Mouse (Mus musculus) layer of hippocampus, postnatal 25 days (tissue): ENCODE measurements around the gene Rps9. TPM values are rescaled to one million over a fixed set of nuclear protein-coding genes. Genes with fewer than 3 reads are reported as not detected.
"Not testable (repeated sequence)": the region's sequence is repeated elsewhere in the genome, so short reads cannot be mapped to it uniquely, and the experiment has no call there.

Experiments used
- DNase-seq, 2 experiments: peaks; one replicate each; pipeline ENCODE4 v3.0.0; 2022; ENCODE audit warnings: mixed read lengths in 2 of 2, low spot score in 1 of 2; ENCODE audit errors: extremely low spot score in 1 of 2
- total RNA-seq, 2 experiments: library from RNA; stranded (reverse); gene quantifications; 2 replicates each; pipeline ENCODE4 v1.2.3; 2021

Gene Rps9
- total RNA-seq, 2 experiments from 2014 or later = 367 to 434 TPM

GRCm38 (mm10) chr7:3694076-3694948 is 9.5 kb upstream of the Rps9 start:
- peak; percentile 12 to 40 for DNase-seq

GRCm38 (mm10) chr7:3694949-3695305 is 8.9 kb upstream of the Rps9 start:
- DNase-seq = not testable (repeated sequence)

- DNase-seq = no peak
Measured at GRCm38 (mm10) chr7:3698471-3698870, 5.3 kb upstream of the Rps9 start.

DNA sequence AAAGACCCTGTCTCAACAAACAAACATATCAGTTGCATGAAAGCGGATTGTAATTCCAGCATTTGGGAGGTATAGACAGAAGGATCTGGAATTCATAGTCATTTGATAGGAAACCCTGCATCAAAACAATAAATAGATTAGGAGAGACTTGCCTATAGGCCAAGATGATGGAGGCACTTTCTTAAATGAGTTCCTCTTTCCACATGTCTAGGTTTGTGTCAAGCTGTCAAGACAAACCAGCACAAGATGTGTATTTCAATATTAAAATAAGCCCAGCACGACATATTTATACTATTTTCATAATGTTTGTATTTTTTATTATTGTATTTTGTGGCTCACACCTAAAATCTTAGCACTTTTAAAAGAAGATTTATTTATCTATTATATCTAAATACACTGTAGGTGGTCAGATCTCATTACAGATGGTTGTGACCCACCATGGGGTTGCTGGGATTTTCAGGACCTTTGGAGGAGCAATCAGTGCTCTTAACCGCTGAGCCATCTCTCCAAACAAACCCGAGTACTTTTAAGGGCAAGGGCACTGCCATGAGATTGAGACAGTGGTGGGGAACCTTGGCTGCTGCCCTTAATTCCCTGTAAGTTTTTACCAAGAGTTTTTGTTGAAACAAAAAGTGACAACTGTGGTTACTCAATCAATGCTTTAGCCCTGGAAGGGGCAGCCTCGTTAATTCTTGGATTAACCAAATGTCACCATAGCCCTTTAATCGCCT is 480 bp upstream of the Rps9 start:
- no peak for DNase-seq

DNA sequence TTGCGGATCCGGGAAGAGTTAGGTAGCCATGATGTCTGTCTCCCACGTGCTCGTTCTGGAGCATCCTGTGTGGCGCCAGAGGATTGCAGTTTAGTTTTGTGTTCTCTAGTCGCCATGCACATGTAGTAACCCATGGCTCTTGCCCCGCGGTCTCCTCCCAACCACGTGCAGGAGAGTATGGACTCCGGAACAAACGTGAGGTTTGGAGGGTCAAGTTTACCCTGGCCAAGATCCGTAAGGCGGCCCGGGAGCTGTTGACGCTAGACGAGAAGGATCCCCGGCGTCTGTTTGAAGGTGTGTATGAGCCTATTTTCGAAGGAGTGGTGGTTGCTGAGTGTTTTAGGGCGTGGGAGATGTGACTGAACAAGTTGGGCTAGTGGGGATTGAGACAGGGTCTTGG is 682 bp downstream of the Rps9 start:
- no peak for DNase-seq

- DNase-seq = not testable (repeated sequence)
Measured at GRCm38 (mm10) chr7:3705461-3705860, 1.7 kb downstream of the Rps9 start.

DNA sequence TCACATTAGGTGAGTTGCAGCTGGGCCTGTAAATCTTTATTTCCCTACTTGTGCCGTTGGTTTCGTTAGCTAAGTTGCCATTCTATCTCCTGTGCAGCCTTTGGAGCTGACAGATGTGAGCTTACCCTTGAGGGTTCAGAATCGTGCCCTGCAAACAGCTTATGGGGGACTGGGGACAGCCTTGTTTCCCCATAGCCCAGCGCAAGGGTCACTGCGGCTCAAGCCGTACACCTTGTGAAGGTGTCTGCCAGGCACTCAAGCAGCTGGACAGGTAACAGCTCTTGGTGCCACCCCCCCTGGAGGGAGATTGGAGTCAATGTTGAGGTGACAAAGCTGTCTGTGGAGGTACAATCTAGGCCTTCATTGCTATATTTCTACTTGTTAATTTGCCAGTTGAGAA is 2.1 kb downstream of the Rps9 start:
- DNase-seq = no peak

- no peak for DNase-seq
Measured at GRCm38 (mm10) chr7:3706343-3706934, 2.6 kb downstream of the Rps9 start.

GRCm38 (mm10) chr7:3707027-3707426 is 3.2 kb downstream of the Rps9 start:
- DNase-seq = no peak

DNA sequence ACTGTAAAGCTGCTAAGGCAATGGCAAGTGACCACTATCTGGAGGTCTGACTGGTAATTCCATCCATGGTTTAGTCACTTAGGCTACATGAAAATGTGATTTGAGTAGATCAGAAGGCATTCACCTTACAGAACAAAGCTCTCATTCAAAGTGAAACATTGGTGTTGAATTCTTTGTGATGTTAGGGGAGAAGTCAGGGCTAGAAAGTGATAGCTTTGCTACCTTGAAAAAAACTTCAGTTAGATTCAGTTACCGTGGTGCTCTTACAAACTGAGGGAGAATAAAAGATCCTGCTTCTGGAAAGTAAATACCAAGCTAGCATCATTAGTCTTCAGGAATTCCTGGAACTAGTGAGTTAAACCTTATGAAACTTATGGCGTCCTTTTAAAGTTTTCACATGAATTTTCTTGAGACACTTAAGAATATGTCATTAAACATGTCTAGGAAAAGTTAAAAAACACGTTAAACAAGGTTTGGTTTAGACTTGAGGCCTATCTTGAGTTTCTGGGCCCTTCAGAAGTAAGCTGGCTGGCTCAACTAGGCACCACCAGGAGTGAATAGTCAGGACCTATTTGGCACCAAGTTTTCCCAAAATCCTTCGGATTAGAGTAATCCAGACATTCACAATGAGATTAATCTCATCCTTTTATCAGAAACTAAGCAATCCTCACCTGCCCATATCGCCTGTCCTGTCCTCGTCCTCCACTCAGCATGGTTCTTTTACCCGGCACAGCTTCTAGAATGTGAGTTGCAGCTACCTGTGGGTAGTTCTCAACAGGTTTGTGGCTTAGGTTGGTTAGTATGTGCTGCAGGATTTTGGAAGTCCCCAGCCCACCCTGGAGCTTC is 4.0 kb downstream of the Rps9 start:
- no peak for DNase-seq

DNA sequence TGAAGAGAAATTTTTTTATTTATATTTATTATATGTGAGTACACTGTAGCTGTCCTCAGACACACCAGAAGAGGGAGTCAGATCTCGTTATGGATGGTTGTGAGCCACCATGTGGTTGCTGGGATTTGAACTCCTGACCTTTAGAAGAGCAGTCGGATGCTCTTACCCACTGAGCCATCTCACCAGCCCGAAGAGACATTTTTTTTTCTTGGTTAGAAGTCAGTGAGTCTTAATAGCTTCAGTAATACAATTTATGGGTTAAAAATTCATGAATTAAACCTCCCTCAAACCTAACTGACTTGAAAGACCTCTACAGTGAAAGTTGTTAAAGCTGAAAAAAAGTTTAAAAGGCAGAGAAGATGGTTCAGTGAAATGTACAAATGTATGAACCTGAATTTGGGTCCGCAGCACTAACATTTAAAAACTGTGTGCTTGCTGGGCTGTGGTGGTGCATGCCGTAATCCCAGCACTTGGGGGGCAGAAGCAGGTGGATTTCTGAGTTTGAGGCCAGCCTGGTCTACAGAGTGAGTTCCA is 4.7 kb downstream of the Rps9 start:
- DNase-seq = not testable (repeated sequence)

DNA sequence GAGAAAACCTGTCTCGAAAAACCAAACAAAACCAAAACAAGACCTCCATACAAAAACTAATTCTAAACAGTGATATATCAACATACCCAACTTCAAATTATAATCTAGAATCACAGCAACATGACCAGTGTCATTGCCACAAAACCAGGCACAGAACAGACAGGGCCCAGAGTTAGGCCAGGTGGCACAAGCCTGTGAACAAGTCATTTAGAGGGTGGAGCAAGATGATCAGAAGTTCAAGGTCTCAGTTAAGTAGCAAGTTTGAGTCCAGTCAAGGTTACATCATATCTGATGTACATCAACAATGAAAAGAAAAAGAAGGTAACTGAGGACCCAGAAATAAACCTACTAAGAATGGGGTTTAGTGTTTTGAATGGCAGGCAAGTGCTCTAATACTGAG is 5.2 kb downstream of the Rps9 start:
- DNase-seq = no peak

DNA sequence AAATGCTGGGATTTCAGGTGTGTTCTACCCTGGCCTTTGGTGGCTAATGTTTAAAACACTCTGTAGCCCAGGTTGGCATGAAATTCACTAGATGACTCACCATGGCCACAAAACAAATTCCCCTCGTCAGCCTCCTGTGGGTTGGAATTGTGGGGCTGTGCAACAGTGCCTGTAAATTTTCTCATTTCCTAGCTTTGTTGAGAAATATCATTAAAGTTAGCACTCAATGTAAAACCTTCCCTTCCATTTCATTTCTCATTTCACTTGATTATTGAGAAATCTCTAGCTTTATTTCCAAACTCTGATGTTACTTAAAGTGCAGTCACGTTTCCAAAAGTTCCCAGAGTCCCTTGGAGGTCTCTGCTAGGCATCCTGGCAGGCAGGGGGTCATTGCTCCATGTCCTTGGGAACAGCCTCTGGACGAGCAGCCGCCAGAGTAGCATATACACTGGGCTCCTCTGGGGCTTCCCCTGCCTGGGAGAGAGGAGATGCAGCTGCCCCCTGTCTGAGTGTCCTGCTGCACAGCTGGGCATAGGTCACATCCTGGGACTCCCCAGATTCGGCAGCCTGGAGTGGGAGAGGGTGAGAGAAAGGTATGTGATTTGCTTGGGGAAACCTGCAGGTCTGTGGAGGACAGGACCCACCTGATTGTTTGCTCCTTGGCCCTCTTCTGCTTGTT is 8.6 kb downstream of the Rps9 start:
- no peak for DNase-seq

DNA sequence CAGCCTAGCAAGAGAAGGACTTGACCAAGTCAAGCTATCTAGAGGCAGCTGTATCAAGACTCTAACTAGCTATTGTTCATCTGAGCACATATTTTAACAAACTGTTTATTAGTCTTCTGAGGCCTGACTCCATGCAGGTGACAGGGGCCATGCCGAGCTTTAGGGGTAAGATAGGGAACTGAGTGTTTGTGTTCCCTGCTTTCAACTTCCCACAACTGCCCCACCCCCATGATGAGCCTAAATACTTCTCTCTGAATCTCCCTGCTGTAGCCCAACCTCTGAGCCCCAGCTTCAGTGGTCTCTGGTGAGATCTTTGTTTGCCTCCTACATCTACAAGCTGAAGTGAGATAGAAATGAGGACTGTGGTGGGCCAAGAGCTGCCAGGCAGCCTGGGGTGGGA is 11.5 kb downstream of the Rps9 start:
- DNase-seq = no peak

- DNase-seq = not testable (repeated sequence)
Measured at GRCm38 (mm10) chr7:3720268-3720667, 16.5 kb downstream of the Rps9 start, which contains the start of gene Pirb. Gene Pirb, minus strand, starts transcription at chr7:3720391.

DNA sequence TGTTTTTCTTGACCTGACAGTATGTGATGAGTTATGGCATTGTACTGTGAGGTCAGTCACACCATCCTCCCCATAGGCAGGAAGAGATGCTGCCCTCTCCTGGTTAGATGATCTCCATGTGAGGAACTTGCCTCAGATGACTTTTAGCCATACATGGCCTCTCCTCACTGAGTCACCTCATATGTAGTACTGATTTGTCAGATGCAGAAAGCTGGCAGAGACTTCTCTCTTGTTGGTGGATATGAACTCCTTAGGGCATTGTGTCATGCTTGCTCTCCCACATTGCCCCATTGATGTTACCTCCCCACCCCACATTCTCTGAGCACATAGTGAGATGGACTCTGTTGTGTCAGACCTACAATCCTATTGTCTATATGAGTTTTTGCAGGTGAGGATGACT is 21.7 kb downstream of the Rps9 start:
- DNase-seq = not testable (repeated sequence)

- not testable (repeated sequence) for DNase-seq
Measured at GRCm38 (mm10) chr7:3732675-3733074, 28.9 kb downstream of the Rps9 start.
